Mouse (Mus musculus): ENCODE data around the gene Hsp90b1. TPM values are rescaled to one million over a fixed set of nuclear protein-coding genes. Genes with fewer than 3 reads are reported as not detected.
"Not testable (repeated sequence)": the region's sequence is repeated elsewhere in the genome, so short reads cannot be mapped to it uniquely, and the experiment has no call there.

Gene Hsp90b1
- polyA plus RNA-seq, 1 experiment from 2014 or later: 1,299 TPM

DNA sequence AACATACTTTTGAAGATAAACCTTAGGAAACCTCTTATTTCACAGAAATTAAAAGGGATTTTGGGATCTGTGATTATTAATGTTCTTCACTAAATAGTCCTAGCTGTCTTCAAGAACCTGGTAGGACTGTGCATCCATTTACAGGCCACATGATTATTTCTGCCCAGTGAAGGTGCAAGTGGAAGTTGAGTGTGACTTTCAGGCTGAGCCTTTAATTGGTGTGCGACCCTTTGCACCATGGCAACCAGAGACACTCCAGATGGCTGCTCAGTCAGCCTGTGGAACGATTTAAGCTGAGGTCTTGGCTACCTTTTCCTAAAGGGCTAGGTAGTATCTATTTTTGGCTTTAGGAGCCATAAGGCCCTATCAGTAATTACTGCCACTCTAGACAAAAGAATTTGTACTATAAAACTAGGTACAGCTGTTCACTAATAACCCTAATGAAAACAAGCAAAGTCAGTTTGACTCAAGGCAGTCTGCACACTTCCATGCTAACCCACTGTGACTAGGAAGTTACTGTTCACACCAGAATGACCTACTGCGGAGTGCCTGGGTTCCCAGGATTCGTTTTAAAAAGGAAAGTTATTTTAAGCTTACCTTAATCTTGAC, 2.9 kb downstream of the Hsp90b1 start:
- peaks cover 59% of the 10 kb centered on the region for H3K36me3 ChIP-seq (ENCODE audit: inconsistent target)
- 83% methylated on average over 4 of the region's 4 CpGs for WGBS (ENCODE audit: missing documents)

DNA sequence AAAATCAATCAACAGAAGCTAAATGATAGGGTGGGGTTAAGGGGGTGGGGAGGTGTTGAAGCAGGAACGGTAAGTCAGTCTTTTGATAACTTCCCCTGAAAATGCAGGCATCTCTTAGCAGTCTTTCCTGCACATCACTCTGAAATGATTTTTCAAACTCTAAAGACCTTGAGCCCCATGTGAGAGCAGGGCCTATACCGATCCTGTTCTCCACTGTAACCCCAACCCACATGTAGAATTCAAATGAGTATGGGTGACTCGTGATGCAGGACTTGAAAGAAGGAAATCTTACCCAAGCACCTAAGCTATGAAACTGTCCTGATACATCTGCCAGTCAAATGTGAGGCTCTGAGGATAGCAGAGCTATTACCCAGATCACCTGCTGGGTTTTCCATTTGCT, 4.3 kb downstream of the Hsp90b1 start:
- Histone ChIP-seq H3K36me3 (ENCODE audit: inconsistent target) (peaks cover 68% of the 10 kb centered on the region), H3K27ac (no peak overlapping the region), H3K79me2 (ENCODE audit: inconsistent target) (peaks cover 79% of the 10 kb centered on the region), H3K4me3 (ENCODE audit: inconsistent target) (no peak overlapping the region)
- WGBS (ENCODE audit: missing documents): 55% methylated on average over 3 of the region's 3 CpGs

More for the DNA sequence above, 2.9 kb downstream of the Hsp90b1 start:
- no peak overlapping the region for H3K4me3 ChIP-seq (ENCODE audit: inconsistent target)
- no peak overlapping the region for H3K27ac ChIP-seq
- H3K79me2 ChIP-seq (ENCODE audit: inconsistent target): peaks cover 78% of the 10 kb centered on the region

DNA sequence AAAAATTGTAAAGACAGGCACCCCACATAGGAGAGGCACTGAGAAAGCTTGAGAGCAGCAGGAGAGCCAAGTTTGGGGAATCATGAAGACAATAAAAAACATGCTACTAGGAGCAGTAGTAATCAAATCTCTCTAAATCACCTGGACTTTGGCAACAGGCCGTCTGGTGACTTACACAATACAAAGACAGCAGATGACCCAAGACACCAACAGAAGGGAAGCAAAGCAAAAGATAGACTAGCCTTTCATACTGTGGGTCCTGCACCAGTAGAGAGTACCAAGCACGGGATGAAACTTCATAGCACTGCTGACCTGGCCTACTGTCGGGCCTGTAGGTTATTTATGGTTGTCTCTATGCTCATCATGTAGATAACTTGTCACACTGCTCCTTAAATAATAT, 5.1 kb downstream of the Hsp90b1 start:
- Histone ChIP-seq H3K36me3 (ENCODE audit: inconsistent target) (peaks cover 75% of the 10 kb centered on the region), H3K4me3 (ENCODE audit: inconsistent target) (no peak overlapping the region), H3K79me2 (ENCODE audit: inconsistent target) (peaks cover 79% of the 10 kb centered on the region), H3K27ac (no peak overlapping the region)
- WGBS (ENCODE audit: missing documents): 71% methylated on average over 3 of the region's 3 CpGs

DNA sequence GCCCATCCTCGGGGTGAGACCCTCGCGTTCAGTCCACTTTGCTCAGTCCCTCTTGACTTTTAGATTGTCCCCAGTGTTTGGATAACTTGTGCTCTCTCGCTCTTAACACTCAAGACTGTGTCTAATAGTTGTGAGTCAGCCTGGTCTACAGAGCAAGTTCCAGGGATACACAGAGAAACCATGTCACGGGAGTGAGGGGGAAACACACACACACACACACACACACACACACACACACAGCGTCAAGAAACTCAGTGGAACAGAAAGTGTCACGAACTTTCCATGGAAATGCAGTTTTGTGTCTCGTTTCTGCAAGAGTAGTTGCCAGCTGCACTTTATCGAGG, 19.3 kb downstream of the Hsp90b1 start:
- H3K4me3 ChIP-seq (ENCODE audit: inconsistent target): peak overlapping the region; percentile 43
- not testable (repeated sequence) for H3K36me3 ChIP-seq (ENCODE audit: inconsistent target); H3K27ac ChIP-seq; H3K79me2 ChIP-seq (ENCODE audit: inconsistent target)
- 22% methylated on average over 7 of the region's 9 CpGs for WGBS (ENCODE audit: missing documents)

DNA sequence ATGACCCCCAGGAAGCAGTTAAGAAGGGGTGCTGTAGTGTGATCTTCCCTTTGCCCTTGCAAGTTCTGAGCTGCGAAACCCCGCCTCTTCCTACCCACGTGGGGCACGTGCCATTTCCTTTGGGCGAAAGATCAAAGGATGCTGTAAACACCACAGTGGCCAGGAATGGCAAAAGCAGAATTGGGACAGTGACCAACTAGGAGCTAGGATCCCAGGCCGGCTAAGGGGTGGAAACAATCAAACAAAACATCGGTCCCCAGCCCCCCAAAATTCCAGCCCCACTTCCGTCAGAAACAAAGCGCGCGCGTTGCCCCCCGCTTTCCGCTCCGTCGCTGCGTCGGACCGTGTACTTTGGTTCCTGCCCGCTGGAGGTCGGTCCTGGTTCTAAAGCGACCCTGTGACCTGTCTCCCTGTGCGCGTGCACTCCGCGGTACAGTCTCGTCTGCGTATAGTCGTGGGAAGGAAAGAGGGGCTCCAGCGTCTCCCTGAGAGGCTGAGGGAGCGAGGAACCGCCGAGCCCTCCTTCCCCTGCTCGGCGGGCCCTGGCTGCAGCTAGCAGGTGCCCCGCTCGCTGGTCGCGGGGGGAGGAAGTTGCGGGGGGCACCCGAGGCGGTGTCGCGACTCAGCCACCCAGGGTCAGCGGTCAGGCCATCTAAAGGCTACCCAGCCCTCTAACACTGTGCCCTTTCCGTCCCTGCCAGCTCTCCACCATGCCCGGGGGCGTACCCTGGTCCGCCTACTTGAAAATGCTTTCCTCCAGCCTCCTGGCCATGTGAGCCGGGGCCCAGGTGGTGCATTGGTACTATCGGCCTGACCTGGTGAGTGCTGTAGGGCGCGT, 19.9 kb downstream of the Hsp90b1 start:
- 1% methylated on average over 42 of the region's 53 CpGs for WGBS (ENCODE audit: missing documents)
- not testable (repeated sequence) for H3K36me3 ChIP-seq (ENCODE audit: inconsistent target); H3K79me2 ChIP-seq (ENCODE audit: inconsistent target)
- H3K4me3 ChIP-seq (ENCODE audit: inconsistent target): peak overlapping the region; percentile 43
- H3K27ac ChIP-seq: peak overlapping the region; percentile 55

DNA sequence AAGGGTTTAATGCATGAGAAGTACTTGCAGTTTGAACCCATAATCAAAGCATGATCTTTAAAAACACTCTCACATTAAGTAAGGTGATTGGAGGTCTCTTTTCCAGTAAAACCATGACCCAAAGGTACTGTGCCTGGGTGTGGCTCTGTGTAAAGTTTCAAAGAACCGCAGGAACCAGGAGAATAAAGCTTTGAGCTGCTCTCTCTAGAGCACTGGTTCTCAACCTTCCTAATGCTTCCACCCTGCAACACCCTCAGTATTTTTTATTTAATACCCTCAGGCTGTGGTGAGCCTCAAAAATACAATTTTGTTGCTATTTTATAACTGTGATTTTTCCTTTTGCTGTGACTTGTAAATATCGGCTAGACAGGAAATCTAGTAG, 20.5 kb downstream of the Hsp90b1 start:
- not testable (repeated sequence) for H3K79me2 ChIP-seq (ENCODE audit: inconsistent target); H3K36me3 ChIP-seq (ENCODE audit: inconsistent target)
- H3K27ac ChIP-seq: 0 out of 2 replicates have a peak overlapping the region, but pooled peaks have one; percentile 55
- 37% methylated on average over 2 of the region's 2 CpGs for WGBS (ENCODE audit: missing documents)
- peak overlapping the region; percentile 43 for H3K4me3 ChIP-seq (ENCODE audit: inconsistent target)

DNA sequence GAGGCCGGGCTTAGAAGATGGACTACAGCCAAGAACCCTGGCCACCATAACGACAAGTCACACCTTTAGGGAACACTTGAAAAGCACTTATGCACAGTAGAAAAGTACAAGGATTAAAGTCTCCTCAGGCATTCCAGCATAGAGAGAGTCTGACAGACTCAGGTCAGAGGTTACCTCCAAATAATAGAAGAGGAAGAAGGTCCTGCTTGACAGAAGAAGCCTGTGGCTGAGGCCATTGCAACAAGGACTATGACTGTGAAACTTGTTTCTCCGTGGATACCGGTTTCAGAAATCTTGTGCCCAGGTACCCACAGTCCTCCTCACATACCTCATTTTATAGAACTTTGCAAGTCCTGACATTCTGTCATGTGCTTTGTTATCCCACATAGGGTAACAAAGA, 34.8 kb downstream of the Hsp90b1 start:
- H3K36me3 ChIP-seq (ENCODE audit: inconsistent target); H3K79me2 ChIP-seq (ENCODE audit: inconsistent target); H3K27ac ChIP-seq; H3K4me3 ChIP-seq (ENCODE audit: inconsistent target): not testable (repeated sequence)
- whole genome bisulfite sequencing (ENCODE audit: missing documents): 80% methylated on average over 1 of the region's 4 CpGs

Other genes with a start within 250 kb of the Hsp90b1 start
- 0.07 TPM in 1 of 3 replicates, not detected in the others for gene Syn3, start 206.6 kb downstream of the Hsp90b1 start, polyA plus RNA-seq (2018)
- gene Ttc41, start 302 bp upstream of the Hsp90b1 start, polyA plus RNA-seq (2018): 0.20 to 0.50 TPM (median 0.33 TPM) in 3 replicates
- 1.0 TPM in 1 of 3 replicates, not detected in the others for gene Gm49358, start 58.5 kb upstream of the Hsp90b1 start, polyA plus RNA-seq (2018)
- 11.9 to 13.6 TPM (median 13.3 TPM) in 3 replicates for gene Nt5dc3, start 73.5 kb upstream of the Hsp90b1 start, polyA plus RNA-seq (2018)